Mouse (Mus musculus): ENCODE measurements around the gene Mns1. TPM values are rescaled to one million over a fixed set of nuclear protein-coding genes. Genes with fewer than 3 reads are reported as not detected.
A peak's percentile ranks its signal among the peaks of the same experiment; 100 is the strongest.
"Not testable (repeated sequence)": the region's sequence is repeated elsewhere in the genome, so short reads cannot be mapped to it uniquely, and the experiment has no call there.

Mns1 gene
- total RNA-seq, 2 experiments from 2014 or later, result 2.6 to 3.6 TPM

GRCm38 (mm10) chr9:72427861-72428260 lies 9.9 kb upstream of the Mns1 start:
- no peak for DNase-seq

DNA sequence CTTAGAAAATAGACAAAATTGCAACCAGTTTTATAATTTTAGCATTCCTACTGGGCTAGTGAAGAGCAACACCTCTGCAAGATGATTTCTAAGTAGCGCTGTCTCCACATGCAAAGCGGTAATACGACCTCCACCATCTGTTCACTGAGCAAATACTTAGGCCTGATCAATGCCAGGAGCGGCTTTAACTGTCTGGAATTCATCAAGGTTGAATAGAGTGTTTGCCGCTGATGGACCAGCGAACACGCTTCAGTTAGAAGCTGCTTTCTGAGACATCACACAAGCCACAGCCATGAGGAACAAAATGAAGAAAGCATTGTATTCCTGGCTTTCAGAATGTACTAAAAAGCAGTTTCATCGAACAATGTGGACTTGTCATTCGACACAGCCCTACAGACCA lies 2.9 kb upstream of the Mns1 start:
- DNase-seq, result no peak

GRCm38 (mm10) chr9:72438749-72439148 lies 938 bp downstream of the Mns1 start:
- DNase-seq, result no peak

DNA sequence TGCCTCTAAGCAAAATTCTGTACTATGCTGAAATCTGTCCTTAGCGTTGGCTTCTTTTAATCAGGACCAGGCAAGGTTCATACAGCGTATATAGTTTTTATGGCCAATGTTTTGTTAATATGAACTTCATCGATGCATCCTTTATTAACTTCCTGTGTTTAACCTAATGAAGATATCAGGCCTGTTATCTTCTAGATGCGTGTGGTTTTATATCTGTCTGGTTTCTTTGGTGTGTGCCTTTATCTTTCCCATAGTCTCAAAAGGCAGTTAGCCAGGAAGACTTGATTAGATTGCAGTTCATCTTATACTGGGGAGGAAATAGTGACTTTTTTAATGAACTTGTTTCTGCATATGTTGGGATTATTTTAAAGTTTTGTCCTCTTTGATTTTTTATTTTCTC lies 2.5 kb downstream of the Mns1 start:
- no peak for DNase-seq

- no peak for DNase-seq
Measured at GRCm38 (mm10) chr9:72440948-72441926, 3.4 kb downstream of the Mns1 start.

DNA sequence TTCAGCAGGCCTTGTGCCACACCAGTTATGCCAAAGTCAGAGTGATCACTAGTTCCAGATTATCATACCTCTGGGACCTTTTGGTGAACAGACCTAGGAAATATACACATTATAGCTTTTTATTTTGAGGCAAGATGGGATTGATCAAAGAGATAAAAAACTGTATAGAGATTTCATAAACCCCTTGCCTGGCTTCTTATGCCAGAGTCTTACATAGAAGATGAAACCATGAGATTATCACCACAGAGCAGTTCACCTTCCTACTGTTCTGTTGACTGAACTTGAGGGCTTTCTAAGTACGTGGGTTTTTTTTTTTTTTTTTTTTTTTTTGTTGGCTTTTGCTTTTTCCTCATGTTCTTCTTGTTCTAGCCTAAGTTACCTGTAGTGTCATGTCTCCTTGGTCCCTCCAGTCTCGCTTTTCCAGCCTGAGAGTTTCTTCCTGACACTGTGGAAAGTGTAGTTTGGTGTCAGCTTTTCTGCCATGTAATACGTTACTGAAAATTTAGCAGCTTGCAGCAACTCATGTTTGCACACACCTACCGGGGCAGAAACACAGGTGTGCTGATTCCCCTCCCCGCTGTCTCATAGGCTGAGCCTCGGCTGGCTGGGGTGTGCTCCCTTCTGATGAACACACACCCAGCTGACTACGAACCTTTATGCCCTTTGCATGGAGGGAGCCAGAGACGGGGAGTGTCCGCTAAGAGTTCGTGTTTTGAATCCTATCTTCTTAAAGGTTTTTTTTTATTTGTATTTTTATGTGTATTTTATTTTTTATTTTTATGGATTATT lies 4.3 kb downstream of the Mns1 start:
- DNase-seq, result no peak

- DNase-seq, result peak; percentile 77
Measured at GRCm38 (mm10) chr9:72448026-72448425, 10.2 kb downstream of the Mns1 start.

GRCm38 (mm10) chr9:72449367-72449766 lies 11.6 kb downstream of the Mns1 start:
- peak; percentile 16 for DNase-seq

- no peak for DNase-seq
Measured at GRCm38 (mm10) chr9:72449841-72450240, 12.0 kb downstream of the Mns1 start.

DNA sequence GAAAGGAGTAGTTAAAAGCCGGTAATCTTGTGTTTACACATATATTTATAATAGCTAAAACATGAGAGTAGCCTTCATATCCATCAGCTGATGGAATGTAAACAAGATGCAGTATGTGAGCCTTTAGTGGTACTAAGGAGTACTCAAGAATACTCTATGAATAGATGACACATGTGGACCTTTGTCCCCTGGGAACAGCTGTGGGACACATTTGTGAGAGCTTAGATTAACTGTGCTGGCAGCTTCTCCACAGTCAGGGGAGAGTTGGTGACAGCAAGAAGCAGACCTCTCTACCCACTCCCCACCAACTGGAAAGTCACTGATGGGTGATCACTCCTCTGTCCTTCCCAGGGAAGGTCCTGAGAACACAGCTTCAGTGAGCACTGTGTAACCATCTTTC lies 12.6 kb downstream of the Mns1 start:
- no peak for DNase-seq

GRCm38 (mm10) chr9:72451111-72451510 lies 13.3 kb downstream of the Mns1 start:
- DNase-seq, result no peak

- DNase-seq, result not testable (repeated sequence)
Measured at GRCm38 (mm10) chr9:72454281-72454680, 16.5 kb downstream of the Mns1 start.

- no peak for DNase-seq
Measured at GRCm38 (mm10) chr9:72456374-72456773, 18.6 kb downstream of the Mns1 start.

DNA sequence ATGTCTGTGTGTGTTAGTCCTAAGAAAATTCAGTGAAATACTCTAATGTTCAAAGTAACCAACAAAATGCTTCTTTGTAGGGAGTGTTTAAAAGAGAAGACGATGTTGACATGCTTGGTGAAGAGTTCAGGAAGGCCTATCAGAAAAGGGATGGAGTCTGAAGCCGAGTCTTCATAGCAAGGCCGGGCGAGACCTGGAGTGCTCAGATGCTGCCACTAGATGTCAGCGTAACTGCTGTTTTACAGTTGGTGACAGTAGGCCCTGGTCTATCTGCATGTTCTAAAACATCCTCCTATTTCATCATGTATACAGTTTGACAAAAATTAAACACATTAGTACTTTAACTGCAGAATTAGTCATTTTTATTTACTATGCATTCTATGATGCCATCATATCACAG lies 20.4 kb downstream of the Mns1 start:
- peak; percentile 75 for DNase-seq

GRCm38 (mm10) chr9:72459703-72460102 lies 21.9 kb downstream of the Mns1 start:
- no peak for DNase-seq

GRCm38 (mm10) chr9:72460767-72461166 lies 23.0 kb downstream of the Mns1 start:
- DNase-seq, result no peak

DNA sequence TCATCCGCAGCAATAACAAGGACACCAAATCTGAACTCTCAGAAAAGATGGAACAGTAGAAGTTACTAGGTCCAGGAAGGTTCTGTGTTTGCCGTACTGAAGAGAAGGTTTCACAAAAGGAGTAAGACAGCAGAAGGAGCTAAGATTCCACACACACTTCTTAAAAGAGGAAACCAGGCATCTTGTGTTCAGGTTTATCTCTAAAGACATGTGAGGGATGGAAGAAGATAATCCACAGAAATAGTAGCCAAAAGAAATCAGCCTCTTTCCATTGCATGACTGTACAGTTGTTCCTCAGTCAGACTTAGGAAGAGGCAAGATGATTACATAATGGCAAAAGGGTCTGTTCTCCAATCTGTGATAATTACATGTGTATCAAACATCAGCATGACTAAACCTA lies 24.6 kb downstream of the Mns1 start:
- no peak for DNase-seq

DNA sequence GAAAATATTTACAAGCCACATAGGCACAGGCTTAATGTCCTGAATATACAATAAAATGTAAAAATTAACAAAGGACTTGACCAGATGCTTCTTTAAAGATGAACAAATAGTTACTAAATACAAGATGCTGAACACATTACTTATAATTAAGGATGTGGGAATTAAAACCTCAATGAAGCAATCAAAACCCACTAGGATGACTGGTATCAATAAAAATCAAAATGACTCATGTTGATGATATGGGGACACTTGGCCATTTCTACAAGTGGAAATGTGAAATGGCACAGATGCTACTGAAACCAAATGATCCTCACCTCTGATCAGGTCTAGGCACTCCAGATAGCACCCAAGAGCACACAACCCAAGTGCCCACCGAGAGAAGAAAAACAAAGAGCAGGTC lies 27.0 kb downstream of the Mns1 start:
- DNase-seq, result no peak

GRCm38 (mm10) chr9:72465754-72466181 lies 28.0 kb downstream of the Mns1 start:
- DNase-seq, result no peak

- no peak for DNase-seq
Measured at GRCm38 (mm10) chr9:72467551-72468407, 30.0 kb downstream of the Mns1 start.

DNA sequence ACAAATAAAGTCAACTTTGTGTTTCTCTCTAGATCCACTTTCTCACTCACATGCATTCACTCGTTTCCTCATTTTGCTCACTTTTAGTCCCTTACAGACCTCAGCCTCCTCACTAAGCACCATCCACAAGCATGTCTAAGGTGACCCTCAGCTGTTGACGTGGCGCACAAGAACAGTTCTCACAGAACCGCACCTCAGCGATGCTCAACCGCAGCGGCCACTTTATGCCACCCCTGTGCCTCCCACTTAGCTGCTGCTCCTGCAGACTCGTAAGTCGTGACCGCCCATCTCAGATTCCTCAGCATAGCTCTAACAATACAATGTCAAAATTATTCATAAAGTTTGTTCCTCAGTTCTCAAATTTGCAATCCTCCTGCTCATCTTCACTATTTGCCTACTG lies 30.8 kb downstream of the Mns1 start:
- no peak for DNase-seq

- DNase-seq, result no peak
Measured at GRCm38 (mm10) chr9:72469851-72470250, 32.0 kb downstream of the Mns1 start.

Data from heart, postnatal 4 days (tissue).